Mouse (Mus musculus): ENCODE data around the gene Rab11fip5. TPM values are rescaled to one million over a fixed set of nuclear protein-coding genes. Genes with fewer than 3 reads are reported as not detected.
A peak's percentile ranks its signal among the peaks of the same experiment; 100 is the strongest.

Gene Rab11fip5
- polyA plus RNA-seq, 1 experiment from 2014 or later = 3.4 TPM

DNA sequence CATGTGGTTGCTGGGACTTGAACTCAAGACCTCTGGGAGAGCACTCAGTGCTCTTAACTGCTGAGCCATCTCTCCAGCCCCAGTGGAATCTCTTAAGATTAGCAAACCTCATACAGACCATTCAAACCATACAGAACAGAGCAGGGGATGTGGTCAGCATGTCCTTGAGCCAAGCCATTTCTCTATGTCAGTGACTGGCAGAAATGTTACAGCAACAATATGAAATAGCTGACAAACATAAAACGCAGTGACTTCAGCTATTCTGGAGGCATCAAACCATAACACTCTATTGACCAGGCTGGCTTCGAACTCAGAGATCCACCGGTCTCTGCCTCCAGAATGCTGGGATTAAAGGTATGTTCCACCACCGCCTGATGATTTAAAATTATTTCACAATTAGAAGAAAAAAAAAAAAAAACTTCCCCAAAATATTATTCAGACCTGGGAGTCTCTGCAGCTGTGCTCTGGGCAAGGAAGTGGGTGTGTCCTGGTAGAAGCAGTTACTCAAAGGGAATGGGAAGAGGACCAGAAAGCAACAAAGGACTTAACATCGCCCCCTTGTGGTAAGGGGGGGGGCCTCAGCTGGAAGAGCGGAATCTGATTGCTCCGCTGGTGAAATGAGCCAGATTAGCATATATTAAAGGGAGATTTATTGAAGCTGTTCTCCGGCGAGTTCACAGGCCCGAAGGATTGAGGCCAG, 5.9 kb upstream of the Rab11fip5 start:
- peak; percentile 67; the same call in 1 of the 2 replicates for ATAC-seq (ENCODE audit: insufficient number of reproducible peaks, low FRiP score, low TSS enrichment, low read depth)

DNA sequence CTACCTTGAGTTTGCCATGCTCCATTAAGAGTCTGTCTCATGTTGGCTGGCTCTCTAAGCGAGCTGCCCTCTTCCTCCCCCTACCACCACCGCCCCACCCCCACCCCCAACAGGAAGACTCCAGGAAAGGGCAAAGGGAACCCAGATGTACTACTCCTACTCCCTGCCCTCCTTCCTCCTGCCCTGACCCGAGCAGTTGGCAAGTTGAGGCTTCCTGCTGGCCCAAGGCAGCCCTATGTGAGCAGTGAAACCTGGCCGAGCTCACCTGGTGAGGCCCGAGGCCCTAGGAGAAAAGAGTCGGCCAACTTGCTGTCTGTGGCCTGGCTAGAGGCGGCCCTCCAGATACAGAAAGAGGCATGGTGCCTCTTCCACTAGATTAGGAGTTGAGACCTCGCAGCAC, 4.2 kb upstream of the Rab11fip5 start:
- H3K4me3 ChIP-seq (ENCODE audit: low read depth, low read length) = no peak overlapping the region
- ATAC-seq (ENCODE audit: insufficient number of reproducible peaks, low FRiP score, low TSS enrichment, low read depth) (no peak), DNase-seq (ENCODE audit: low spot score) (no peak)
- H3K36me3 ChIP-seq (ENCODE audit: control insufficient read depth, insufficient read depth, low read length) = no peaks in the 10 kb centered on the region
- no peak overlapping the region for H3K9ac ChIP-seq (ENCODE audit: low read length)
- H3K4me1 ChIP-seq (ENCODE audit: control insufficient read depth, insufficient read depth, low read length) = 0 out of 2 replicates have a peak, but pooled peaks cover 3% of the 10 kb centered on the region
- no peaks in the 10 kb centered on the region for H3K9me3 ChIP-seq (ENCODE audit: control insufficient read depth, low read length)
- H3K4me2 ChIP-seq (ENCODE audit: low read depth, severe bottlenecking) = no peak overlapping the region
- H3K27me3 ChIP-seq (ENCODE audit: control insufficient read depth, insufficient read depth, low read length) = no peaks in the 10 kb centered on the region
- no peak overlapping the region for H3K27ac ChIP-seq (replicated peaks; ENCODE audit: low read depth, low read length)
- 45% methylated on average over 8 of the region's 8 CpGs for WGBS

More for the DNA sequence above, 5.9 kb upstream of the Rab11fip5 start:
- peak; percentile 87 for DNase-seq (ENCODE audit: low spot score)
- Histone ChIP-seq H3K27me3 (ENCODE audit: control insufficient read depth, insufficient read depth, low read length) (no peaks in the 10 kb centered on the region), H3K4me3 (ENCODE audit: low read depth, low read length) (no peak overlapping the region), H3K27ac (replicated peaks; ENCODE audit: low read depth, low read length) (no peak overlapping the region), H3K4me2 (ENCODE audit: low read depth, severe bottlenecking) (peak overlapping the region; percentile 3; the same call in 1 of the 2 replicates), H3K36me3 (ENCODE audit: control insufficient read depth, insufficient read depth, low read length) (no peaks in the 10 kb centered on the region), H3K4me1 (ENCODE audit: control insufficient read depth, insufficient read depth, low read length) (0 out of 2 replicates have a peak, but pooled peaks cover 3% of the 10 kb centered on the region), H3K9ac (ENCODE audit: low read length) (no peak overlapping the region), H3K9me3 (ENCODE audit: control insufficient read depth, low read length) (no peaks in the 10 kb centered on the region)
- 27% methylated on average over 10 of the region's 10 CpGs for WGBS

DNA sequence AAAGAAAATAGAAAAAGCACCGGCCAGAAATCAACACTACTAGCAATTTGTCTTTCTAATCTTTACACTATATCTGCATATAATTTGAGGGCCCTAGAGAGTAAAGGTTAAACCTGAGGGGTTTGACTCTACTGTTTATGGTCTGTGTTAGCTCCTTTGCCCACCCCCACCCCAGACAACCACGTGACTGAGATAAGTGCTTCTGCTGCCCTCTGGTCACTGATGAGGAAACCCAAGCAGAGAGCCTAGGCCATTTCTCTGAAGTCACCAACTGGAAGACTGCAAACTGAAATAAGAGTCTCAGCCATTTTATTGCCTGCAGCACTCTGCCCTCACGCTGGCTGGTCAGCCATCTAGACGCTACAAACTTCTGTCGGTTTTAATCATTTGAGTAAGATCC, 3.4 kb upstream of the Rab11fip5 start:
- Histone ChIP-seq H3K4me3 (ENCODE audit: low read depth, low read length) (no peak overlapping the region), H3K36me3 (ENCODE audit: control insufficient read depth, insufficient read depth, low read length) (no peaks in the 10 kb centered on the region), H3K27ac (replicated peaks; ENCODE audit: low read depth, low read length) (no peak overlapping the region), H3K4me1 (ENCODE audit: control insufficient read depth, insufficient read depth, low read length) (0 out of 2 replicates have a peak, but pooled peaks cover 3% of the 10 kb centered on the region), H3K27me3 (ENCODE audit: control insufficient read depth, insufficient read depth, low read length) (no peaks in the 10 kb centered on the region), H3K9me3 (ENCODE audit: control insufficient read depth, low read length) (no peaks in the 10 kb centered on the region), H3K9ac (ENCODE audit: low read length) (no peak overlapping the region), H3K4me2 (ENCODE audit: low read depth, severe bottlenecking) (no peak overlapping the region)
- 49% methylated on average over 5 of the region's 5 CpGs for WGBS
- DNase-seq (ENCODE audit: low spot score) (no peak), ATAC-seq (ENCODE audit: insufficient number of reproducible peaks, low FRiP score, low TSS enrichment, low read depth) (no peak)

DNA sequence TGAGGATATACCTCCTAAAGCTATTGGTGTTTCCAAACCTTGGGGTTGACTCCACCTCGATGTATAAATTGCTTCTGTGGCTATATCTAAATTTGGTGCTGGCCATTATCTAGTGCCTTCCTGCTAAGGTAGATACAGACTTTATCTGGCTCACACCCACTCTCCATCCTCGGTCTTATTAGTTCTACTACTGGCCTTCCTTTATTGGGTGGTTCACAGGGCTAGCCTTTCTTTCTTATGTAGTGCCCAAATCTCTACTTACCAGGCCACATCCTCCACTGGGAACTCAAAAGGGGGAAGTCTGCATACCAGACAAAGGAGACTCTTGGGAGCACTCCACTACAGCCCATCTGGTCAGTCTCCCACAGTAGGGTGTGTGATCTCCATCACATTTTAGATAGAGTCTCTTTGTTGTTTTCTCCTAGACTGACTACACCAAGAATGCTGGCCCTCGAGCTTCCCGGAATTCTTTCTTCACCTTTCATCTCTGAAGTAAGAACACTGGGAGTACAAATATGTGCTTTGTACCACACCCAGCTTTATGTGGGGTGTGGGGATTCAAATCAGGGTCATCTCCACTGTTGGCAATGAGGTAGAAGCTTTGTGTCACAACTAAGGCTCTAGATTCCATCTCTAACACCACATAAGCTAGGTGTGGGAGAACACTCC, 2.8 kb upstream of the Rab11fip5 start:
- H3K4me2 ChIP-seq (ENCODE audit: low read depth, severe bottlenecking) = no peak overlapping the region
- no peak for ATAC-seq (ENCODE audit: insufficient number of reproducible peaks, low FRiP score, low TSS enrichment, low read depth)
- H3K27me3 ChIP-seq (ENCODE audit: control insufficient read depth, insufficient read depth, low read length) = no peaks in the 10 kb centered on the region
- DNase-seq (ENCODE audit: low spot score) = no peak
- no peaks in the 10 kb centered on the region for H3K36me3 ChIP-seq (ENCODE audit: control insufficient read depth, insufficient read depth, low read length)
- 0 out of 2 replicates have a peak, but pooled peaks cover 3% of the 10 kb centered on the region for H3K4me1 ChIP-seq (ENCODE audit: control insufficient read depth, insufficient read depth, low read length)
- no peak overlapping the region for H3K9ac ChIP-seq (ENCODE audit: low read length)
- H3K9me3 ChIP-seq (ENCODE audit: control insufficient read depth, low read length) = no peaks in the 10 kb centered on the region
- 77% methylated on average over 4 of the region's 4 CpGs for WGBS
- no peak overlapping the region for H3K4me3 ChIP-seq (ENCODE audit: low read depth, low read length)
- no peak overlapping the region for H3K27ac ChIP-seq (replicated peaks; ENCODE audit: low read depth, low read length)

DNA sequence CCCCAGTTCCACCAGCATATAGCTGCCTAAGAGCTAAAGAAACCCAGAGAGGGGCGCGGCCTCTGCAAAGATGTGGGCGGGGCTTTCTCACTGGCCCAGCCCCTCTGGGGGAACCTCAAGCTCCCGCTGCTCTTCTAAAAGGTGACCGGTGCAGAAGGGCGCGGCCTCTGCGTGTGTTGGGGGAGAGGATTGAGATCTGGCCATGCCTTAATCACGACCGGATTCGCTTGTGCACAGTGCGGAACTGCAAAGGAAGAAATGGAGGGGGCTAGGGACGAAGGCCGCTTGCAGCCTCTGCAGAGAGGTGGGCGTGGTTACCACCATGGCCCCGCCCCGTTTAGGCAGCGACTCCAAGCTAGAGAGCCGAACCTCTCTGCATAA, 290 bp upstream of the Rab11fip5 start:
- peak overlapping the region; percentile 76; the same call in 1 of the 2 replicates for H3K9ac ChIP-seq (ENCODE audit: low read length)
- no peaks in the 10 kb centered on the region for H3K4me1 ChIP-seq (ENCODE audit: control insufficient read depth, insufficient read depth, low read length)
- H3K27me3 ChIP-seq (ENCODE audit: control insufficient read depth, insufficient read depth, low read length) = no peaks in the 10 kb centered on the region
- no peaks in the 10 kb centered on the region for H3K9me3 ChIP-seq (ENCODE audit: control insufficient read depth, low read length)
- H3K4me2 ChIP-seq (ENCODE audit: low read depth, severe bottlenecking) = peak overlapping the region; percentile 96
- peak overlapping the region; percentile 74 for H3K4me3 ChIP-seq (ENCODE audit: low read depth, low read length)
- H3K27ac ChIP-seq (replicated peaks; ENCODE audit: low read depth, low read length) = no peak overlapping the region
- under 1% methylated on average over 19 of the region's 19 CpGs for WGBS
- peak; percentile 97 for DNase-seq (ENCODE audit: low spot score)
- no peaks in the 10 kb centered on the region for H3K36me3 ChIP-seq (ENCODE audit: control insufficient read depth, insufficient read depth, low read length)
- ATAC-seq (ENCODE audit: insufficient number of reproducible peaks, low FRiP score, low TSS enrichment, low read depth) = peak; percentile 93

DNA sequence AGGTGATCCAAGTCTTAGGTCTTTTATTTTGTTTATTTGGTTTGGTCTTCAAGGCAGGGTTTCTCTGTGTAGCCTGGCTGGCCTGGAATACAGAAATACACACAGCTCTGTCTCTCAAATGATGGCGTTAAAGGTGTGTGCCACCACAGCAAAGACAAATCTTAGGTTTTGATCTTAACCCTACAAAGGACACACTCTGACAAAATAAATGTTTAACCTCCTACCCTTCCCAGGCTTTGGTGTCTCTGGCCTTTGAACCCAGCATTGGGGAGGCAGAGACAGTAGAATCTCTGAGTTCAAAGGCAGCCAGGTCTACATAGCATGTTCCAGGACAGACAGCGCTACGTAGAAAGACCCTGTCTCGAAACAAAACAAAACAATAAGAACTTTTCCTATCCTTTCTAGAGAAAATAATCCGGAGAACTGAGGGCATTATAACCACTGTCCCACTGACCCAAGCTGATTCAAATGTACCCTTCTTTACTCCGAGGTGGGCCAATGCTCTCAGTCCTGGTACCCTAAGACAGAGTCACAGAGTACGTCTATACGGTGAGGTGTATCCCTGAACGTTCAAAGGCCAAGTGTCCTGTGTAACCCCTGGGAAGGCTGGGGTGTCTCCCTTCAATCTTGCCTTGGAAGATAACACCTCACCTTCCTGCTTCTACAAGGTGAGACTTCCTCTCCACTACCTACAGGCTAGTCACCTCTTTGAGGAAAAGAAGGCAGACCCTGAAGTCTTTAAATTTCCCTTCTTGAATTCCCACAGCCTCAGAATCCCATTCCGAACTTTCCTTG, 1.2 kb downstream of the Rab11fip5 start:
- H3K36me3 ChIP-seq (ENCODE audit: control insufficient read depth, insufficient read depth, low read length) = no peaks in the 10 kb centered on the region
- no peaks in the 10 kb centered on the region for H3K9me3 ChIP-seq (ENCODE audit: control insufficient read depth, low read length)
- 87% methylated on average over 10 of the region's 10 CpGs for WGBS
- peak overlapping the region; percentile 96 for H3K4me2 ChIP-seq (ENCODE audit: low read depth, severe bottlenecking)
- DNase-seq (ENCODE audit: low spot score) (no peak), ATAC-seq (ENCODE audit: insufficient number of reproducible peaks, low FRiP score, low TSS enrichment, low read depth) (no peak)
- H3K27me3 ChIP-seq (ENCODE audit: control insufficient read depth, insufficient read depth, low read length) = no peaks in the 10 kb centered on the region
- H3K4me3 ChIP-seq (ENCODE audit: low read depth, low read length) = peak overlapping the region; percentile 74
- peak overlapping the region; percentile 76; the same call in 1 of the 2 replicates for H3K9ac ChIP-seq (ENCODE audit: low read length)
- H3K4me1 ChIP-seq (ENCODE audit: control insufficient read depth, insufficient read depth, low read length) = no peaks in the 10 kb centered on the region
- H3K27ac ChIP-seq (replicated peaks; ENCODE audit: low read depth, low read length) = no peak overlapping the region

DNA sequence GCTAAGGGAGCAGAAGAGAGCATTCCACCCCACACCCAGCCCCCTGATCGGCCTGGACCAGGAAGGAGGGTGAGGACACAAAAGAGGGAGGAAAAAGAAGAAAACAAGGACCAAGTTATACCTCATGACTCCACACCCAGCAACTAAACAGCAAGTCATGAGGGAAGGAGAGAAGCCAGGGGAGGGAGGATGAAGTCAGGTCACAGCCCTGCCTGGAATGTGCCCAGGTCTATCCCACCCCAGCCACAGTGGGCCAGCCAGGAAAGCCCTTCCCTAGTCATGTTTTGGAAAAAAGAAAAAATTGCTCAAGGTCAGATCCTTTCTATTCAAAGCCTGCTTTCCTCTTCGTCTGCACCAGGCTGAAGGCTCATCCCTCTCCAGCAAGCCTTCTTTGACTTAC, 1.9 kb downstream of the Rab11fip5 start:
- ATAC-seq (ENCODE audit: insufficient number of reproducible peaks, low FRiP score, low TSS enrichment, low read depth) (no peak), DNase-seq (ENCODE audit: low spot score) (no peak)
- Histone ChIP-seq H3K4me2 (ENCODE audit: low read depth, severe bottlenecking) (no peak overlapping the region), H3K36me3 (ENCODE audit: control insufficient read depth, insufficient read depth, low read length) (no peaks in the 10 kb centered on the region), H3K4me1 (ENCODE audit: control insufficient read depth, insufficient read depth, low read length) (no peaks in the 10 kb centered on the region), H3K27me3 (ENCODE audit: control insufficient read depth, insufficient read depth, low read length) (no peaks in the 10 kb centered on the region), H3K9ac (ENCODE audit: low read length) (no peak overlapping the region), H3K4me3 (ENCODE audit: low read depth, low read length) (no peak overlapping the region), H3K9me3 (ENCODE audit: control insufficient read depth, low read length) (no peaks in the 10 kb centered on the region), H3K27ac (replicated peaks; ENCODE audit: low read depth, low read length) (no peak overlapping the region)
- 85% methylated on average over 2 of the region's 2 CpGs for WGBS

DNA sequence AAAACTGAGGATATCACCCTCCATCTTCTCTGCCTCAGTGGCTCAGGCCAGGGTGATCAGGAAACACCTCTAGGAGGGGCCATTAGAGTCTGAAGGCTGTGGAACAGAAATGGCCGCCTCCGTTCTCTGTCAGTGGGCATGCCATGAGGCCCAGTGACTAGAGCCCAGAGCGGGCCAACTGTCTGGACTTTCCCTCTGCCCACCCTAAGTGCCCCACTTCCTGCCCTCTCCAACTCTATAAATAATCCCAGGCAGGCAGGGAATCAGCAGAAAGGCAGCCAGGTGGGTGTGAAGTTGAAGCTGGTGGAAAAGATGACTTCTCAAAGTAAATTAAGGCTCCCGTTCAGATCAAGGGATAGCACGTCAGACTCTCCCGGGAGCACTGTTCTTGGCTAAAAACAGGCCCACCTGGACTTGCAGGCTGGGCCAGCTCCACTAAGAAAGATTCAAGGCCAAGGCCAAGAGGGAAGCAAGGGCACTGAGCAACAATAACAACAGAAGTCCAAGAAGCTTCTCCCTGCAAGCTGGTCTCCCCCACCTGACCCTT, 2.5 kb downstream of the Rab11fip5 start:
- ATAC-seq (ENCODE audit: insufficient number of reproducible peaks, low FRiP score, low TSS enrichment, low read depth) (no peak), DNase-seq (ENCODE audit: low spot score) (no peak)
- no peak overlapping the region for H3K27ac ChIP-seq (replicated peaks; ENCODE audit: low read depth, low read length)
- H3K9me3 ChIP-seq (ENCODE audit: control insufficient read depth, low read length) = no peaks in the 10 kb centered on the region
- no peaks in the 10 kb centered on the region for H3K27me3 ChIP-seq (ENCODE audit: control insufficient read depth, insufficient read depth, low read length)
- H3K4me2 ChIP-seq (ENCODE audit: low read depth, severe bottlenecking) = no peak overlapping the region
- 85% methylated on average over 6 of the region's 6 CpGs for WGBS
- H3K4me1 ChIP-seq (ENCODE audit: control insufficient read depth, insufficient read depth, low read length) = peaks cover 3% of the 10 kb centered on the region; the same call in 1 of the 2 replicates
- H3K36me3 ChIP-seq (ENCODE audit: control insufficient read depth, insufficient read depth, low read length) = no peaks in the 10 kb centered on the region
- H3K4me3 ChIP-seq (ENCODE audit: low read depth, low read length) = no peak overlapping the region
- no peak overlapping the region for H3K9ac ChIP-seq (ENCODE audit: low read length)

All from limb, embryonic 11.5 days (tissue).